Comparison of ENCODE assay signal across 31 mouse cellular contexts in genomic region chr15:97282572-97282881, GRCm38 (mm10). TPM values are rescaled to one million over a fixed set of nuclear protein-coding genes. Genes with fewer than 3 reads are reported as not detected.
A peak's percentile ranks its signal among the peaks of the same experiment; 100 is the strongest.
DNase-seq lines count a peak whose midpoint lies in the region; ATAC-seq and TF ChIP-seq lines count a peak whose summit lies in the region.
"Had no signal": no experiment of that assay in that cellular context is flagged by ENCODE, and none has a peak within 500 bp of the region (broad histone marks: within the 10 kb centered on the region; RNA-seq: fewer than 3 reads in every experiment).

No protein-coding gene starts in this region.

- no peak for DNase-seq in forebrain, embryonic 11.5 days (ENCODE audit: low spot score)
- no peak for DNase-seq in lung, embryonic 14.5 days
- no peak for DNase-seq in lung, postnatal 4 days
- no peak for DNase-seq in midbrain, embryonic 11.5 days (ENCODE audit: low spot score, missing footprints)
- no peak for DNase-seq in cerebellum, adult 18-20 months
- DNase-seq in layer of hippocampus, adult 8-10 months (ENCODE audit: low spot score in 2 of 2) = no peak
- DNase-seq: adrenal gland, postnatal 10 days; cerebellum, adult 9-10 months; cerebellum, postnatal 36 days; gastrocnemius, postnatal 25 days; heart, adult 18-20 months; kidney, adult 2 months; kidney, postnatal 36 days; left cerebral cortex, postnatal 4 days; liver, postnatal 0 days; lung, postnatal 36 days; right cerebral cortex, adult 18-20 months; spleen, adult 18-20 months; thymus, adult 18-20 months; thymus, postnatal 25 days had no signal

- no peak overlapping the region for H3K4me3 ChIP-seq in forebrain, embryonic 15.5 days
- H3K4me3 ChIP-seq in forebrain, embryonic 11.5 days (ENCODE audit: low read depth, low read length) = no peak overlapping the region
- no peak overlapping the region for H3K4me3 ChIP-seq in lung, embryonic 14.5 days (ENCODE audit: low read depth, low read length)
- H3K4me3 ChIP-seq in midbrain, embryonic 11.5 days (ENCODE audit: low read depth, low read length) = no peak overlapping the region
- no peak overlapping the region; the same call in 1 of the 2 replicates for H3K4me3 ChIP-seq in midbrain, embryonic 16.5 days (ENCODE audit: low read depth, low read length)
- H3K4me3 ChIP-seq: embryonic facial prominence, embryonic 13.5 days; forebrain, embryonic 10.5 days; intestine, embryonic 15.5 days; layer of hippocampus, adult 2 months; liver, embryonic 12.5 days had no signal

- H3K27ac ChIP-seq in forebrain, embryonic 15.5 days (replicated peaks) = 0 out of 2 replicates have a peak overlapping the region, but pooled peaks have one; percentile 11
- no peak overlapping the region for H3K27ac ChIP-seq in forebrain, embryonic 11.5 days (ENCODE audit: low read depth, low read length)
- H3K27ac ChIP-seq in lung, embryonic 14.5 days (ENCODE audit: low read depth) = no peak overlapping the region
- H3K27ac ChIP-seq in midbrain, embryonic 11.5 days (ENCODE audit: low read depth, low read length) = 0 out of 2 replicates have a peak overlapping the region, but pooled peaks have one; percentile 25
- H3K27ac ChIP-seq in midbrain, embryonic 16.5 days (ENCODE audit: low read length) = peak overlapping the region; percentile 78
- H3K27ac ChIP-seq: embryonic facial prominence, embryonic 13.5 days; forebrain, embryonic 10.5 days; intestine, embryonic 15.5 days; layer of hippocampus, adult 2 months; liver, embryonic 12.5 days had no signal

- WGBS in forebrain, embryonic 15.5 days = 72% methylated on average over 6 of the region's 6 CpGs
- WGBS in forebrain, embryonic 11.5 days = 74% methylated on average over 6 of the region's 6 CpGs
- WGBS in lung, embryonic 14.5 days = 54% methylated on average over 6 of the region's 6 CpGs
- WGBS in midbrain, embryonic 11.5 days = 44% methylated on average over 6 of the region's 6 CpGs
- WGBS in midbrain, embryonic 16.5 days = 34% methylated on average over 6 of the region's 6 CpGs

- no peaks in the 10 kb centered on the region for H3K27me3 ChIP-seq in forebrain, embryonic 15.5 days
- no peaks in the 10 kb centered on the region for H3K27me3 ChIP-seq in forebrain, embryonic 11.5 days (ENCODE audit: control insufficient read depth, insufficient read depth, low read length)
- H3K27me3 ChIP-seq in lung, embryonic 14.5 days (ENCODE audit: insufficient read depth, low read length) = no peaks in the 10 kb centered on the region
- no peaks in the 10 kb centered on the region for H3K27me3 ChIP-seq in midbrain, embryonic 11.5 days (ENCODE audit: control insufficient read depth, insufficient read depth, low read length)
- no peaks in the 10 kb centered on the region for H3K27me3 ChIP-seq in midbrain, embryonic 16.5 days (ENCODE audit: control insufficient read depth, insufficient read depth, low read depth, low read length)
- H3K27me3 ChIP-seq: embryonic facial prominence, embryonic 13.5 days; intestine, embryonic 15.5 days; liver, embryonic 12.5 days; Patski had no signal

- no peak overlapping the region for H3K9ac ChIP-seq in forebrain, embryonic 15.5 days (replicated peaks)
- H3K9ac ChIP-seq in forebrain, embryonic 11.5 days (ENCODE audit: low read length) = no peak overlapping the region
- H3K9ac ChIP-seq in lung, embryonic 14.5 days = no peak overlapping the region
- no peak overlapping the region for H3K9ac ChIP-seq in midbrain, embryonic 11.5 days (ENCODE audit: low read length)
- H3K9ac ChIP-seq in midbrain, embryonic 16.5 days (ENCODE audit: low read depth, low read length) = peak overlapping the region; percentile 11; the same call in 1 of the 2 replicates
- H3K9ac ChIP-seq: embryonic facial prominence, embryonic 13.5 days; intestine, embryonic 15.5 days; liver, embryonic 12.5 days; liver, postnatal 0 days had no signal

- ATAC-seq in forebrain, embryonic 15.5 days (replicated peaks) = 0 out of 2 replicates have a peak, but pooled peaks have one; percentile 13
- no peak for ATAC-seq in forebrain, embryonic 11.5 days (replicated peaks; ENCODE audit: low FRiP score)
- ATAC-seq in lung, embryonic 14.5 days (ENCODE audit: insufficient read depth) = 0 out of 2 replicates have a peak, but pooled peaks have one; percentile 33
- peak; percentile 24; the same call in 1 of the 2 replicates for ATAC-seq in midbrain, embryonic 11.5 days (ENCODE audit: low FRiP score)
- ATAC-seq in midbrain, embryonic 16.5 days = peak; percentile 47
- ATAC-seq: intestine, embryonic 15.5 days; liver, embryonic 12.5 days; liver, postnatal 0 days; Patski had no signal

- no peak for TF ChIP-seq CTCF in lung, embryonic 14.5 days (IDR thresholded peaks at IDR 0.05; ENCODE audit: low read depth)

- H3K4me2 ChIP-seq in forebrain, embryonic 15.5 days (replicated peaks) = no peak overlapping the region
- H3K4me2 ChIP-seq in forebrain, embryonic 11.5 days (ENCODE audit: low read depth, low read length, severe bottlenecking) = no peak overlapping the region
- H3K4me2 ChIP-seq in lung, embryonic 14.5 days = 0 out of 2 replicates have a peak overlapping the region, but pooled peaks have one; percentile 15
- no peak overlapping the region for H3K4me2 ChIP-seq in midbrain, embryonic 11.5 days
- H3K4me2 ChIP-seq in midbrain, embryonic 16.5 days (ENCODE audit: low read length) = peak overlapping the region; percentile 36
- H3K4me2 ChIP-seq: embryonic facial prominence, embryonic 13.5 days; heart, embryonic 11.5 days; intestine, embryonic 15.5 days; liver, embryonic 12.5 days had no signal

- no peaks in the 10 kb centered on the region for H3K4me1 ChIP-seq in forebrain, embryonic 15.5 days
- no peaks in the 10 kb centered on the region for H3K4me1 ChIP-seq in forebrain, embryonic 11.5 days (replicated peaks; ENCODE audit: control insufficient read depth, insufficient read depth, low read length)
- no peaks in the 10 kb centered on the region; the same call in 1 of the 2 replicates for H3K4me1 ChIP-seq in lung, embryonic 14.5 days (ENCODE audit: insufficient read depth)
- H3K4me1 ChIP-seq in midbrain, embryonic 11.5 days (ENCODE audit: control insufficient read depth, insufficient read depth, low read length) = peaks cover 6% of the 10 kb centered on the region
- peaks cover 19% of the 10 kb centered on the region for H3K4me1 ChIP-seq in midbrain, embryonic 16.5 days (ENCODE audit: control insufficient read depth, insufficient read depth, low read length)
- H3K4me1 ChIP-seq: megakaryocyte, embryonic 14.5 days had no signal

- no peaks in the 10 kb centered on the region for H3K9me3 ChIP-seq in forebrain, embryonic 15.5 days
- no peaks in the 10 kb centered on the region for H3K9me3 ChIP-seq in forebrain, embryonic 11.5 days (ENCODE audit: control insufficient read depth, low read length)
- no peaks in the 10 kb centered on the region for H3K9me3 ChIP-seq in lung, embryonic 14.5 days (ENCODE audit: low read depth, low read length)
- H3K9me3 ChIP-seq in midbrain, embryonic 11.5 days (ENCODE audit: control insufficient read depth, low read length) = no peaks in the 10 kb centered on the region
- no peaks in the 10 kb centered on the region for H3K9me3 ChIP-seq in midbrain, embryonic 16.5 days (replicated peaks; ENCODE audit: control insufficient read depth, low read length, poor library complexity, severe bottlenecking)
- H3K9me3 ChIP-seq: embryonic facial prominence, embryonic 13.5 days; forebrain, embryonic 10.5 days; intestine, embryonic 15.5 days; liver, embryonic 12.5 days; megakaryocyte, embryonic 14.5 days had no signal

- no peaks in the 10 kb centered on the region for H3K36me3 ChIP-seq in forebrain, embryonic 15.5 days
- H3K36me3 ChIP-seq in forebrain, embryonic 11.5 days (ENCODE audit: control insufficient read depth, insufficient read depth, low read length) = no peaks in the 10 kb centered on the region
- H3K36me3 ChIP-seq in lung, embryonic 14.5 days (ENCODE audit: insufficient read depth) = no peaks in the 10 kb centered on the region
- no peaks in the 10 kb centered on the region for H3K36me3 ChIP-seq in midbrain, embryonic 11.5 days (ENCODE audit: control insufficient read depth, insufficient read depth, low read length)
- no peaks in the 10 kb centered on the region for H3K36me3 ChIP-seq in midbrain, embryonic 16.5 days (ENCODE audit: control insufficient read depth, insufficient read depth, low read length)
- H3K36me3 ChIP-seq: embryonic facial prominence, embryonic 13.5 days; forebrain, embryonic 10.5 days; intestine, embryonic 15.5 days; liver, embryonic 12.5 days had no signal

RNA-seq across cellular contexts. Expression of gene Amigo2, which starts 35.4 kb away (rescaled TPM):
- 4.7 and 6.5 TPM in 2 replicates for polyA plus RNA-seq in forebrain, embryonic 15.5 days (2015; fragmentation: Nextera tagmentation; extraction: Ambion mirVana)
- 3.4 and 4.3 TPM in 2 replicates for polyA plus RNA-seq in forebrain, embryonic 11.5 days (2014; fragmentation: Nextera tagmentation; extraction: Ambion mirVana)
- polyA plus RNA-seq in lung, embryonic 14.5 days (2014; fragmentation: Nextera tagmentation; extraction: Ambion mirVana) = 5.5 and 5.7 TPM in 2 replicates
- 5.9 and 6.6 TPM in 2 replicates for polyA plus RNA-seq in midbrain, embryonic 11.5 days (2014; fragmentation: Nextera tagmentation; extraction: Ambion mirVana)
- polyA plus RNA-seq in midbrain, embryonic 16.5 days (2015; fragmentation: Nextera tagmentation; extraction: Ambion mirVana) = 18.0 and 19.7 TPM in 2 replicates
- 10 to 100 TPM; 18.3 to 26.9 (median 20.8) TPM for total RNA-seq in layer of hippocampus, adult 8-10 months (2022)
- total RNA-seq: MEL had no signal

RNA-seq across cellular contexts. Expression of gene Pced1b, which starts 35.6 kb away (rescaled TPM):
- 3.1 and 4.1 TPM in 2 replicates for polyA plus RNA-seq in forebrain, embryonic 15.5 days (2015; fragmentation: Nextera tagmentation; extraction: Ambion mirVana)
- 3.9 and 5.1 TPM in 2 replicates for polyA plus RNA-seq in forebrain, embryonic 11.5 days (2014; fragmentation: Nextera tagmentation; extraction: Ambion mirVana)
- polyA plus RNA-seq in lung, embryonic 14.5 days (2014; fragmentation: Nextera tagmentation; extraction: Ambion mirVana) = 5.5 and 8.7 TPM in 2 replicates
- polyA plus RNA-seq in midbrain, embryonic 11.5 days (2014; fragmentation: Nextera tagmentation; extraction: Ambion mirVana) = 3.6 and 4.0 TPM in 2 replicates
- 5.3 and 7.5 TPM in 2 replicates for polyA plus RNA-seq in midbrain, embryonic 16.5 days (2015; fragmentation: Nextera tagmentation; extraction: Ambion mirVana)
- total RNA-seq in layer of hippocampus, adult 8-10 months (2022) = 10 to 100 TPM in 3 of 4 experiments, 1 to 10 TPM in 1; 7.2 to 11.4 (median 10.5) TPM

Comparison
In these comparisons a context has a peak if more than half of its experiments do, and no peak if none do; other contexts are left out.
1. H3K27ac ChIP-seq: peak in forebrain, embryonic 15.5 days (single experiment), midbrain, embryonic 11.5 days (single experiment) and midbrain, embryonic 16.5 days (single experiment); none in forebrain, embryonic 11.5 days (single experiment) and lung, embryonic 14.5 days (single experiment).
2. H3K4me2 ChIP-seq: peak in lung, embryonic 14.5 days (single experiment) and midbrain, embryonic 16.5 days (single experiment); none in forebrain, embryonic 15.5 days (single experiment), forebrain, embryonic 11.5 days (single experiment) and midbrain, embryonic 11.5 days (single experiment).